In the genomic region with DNA sequence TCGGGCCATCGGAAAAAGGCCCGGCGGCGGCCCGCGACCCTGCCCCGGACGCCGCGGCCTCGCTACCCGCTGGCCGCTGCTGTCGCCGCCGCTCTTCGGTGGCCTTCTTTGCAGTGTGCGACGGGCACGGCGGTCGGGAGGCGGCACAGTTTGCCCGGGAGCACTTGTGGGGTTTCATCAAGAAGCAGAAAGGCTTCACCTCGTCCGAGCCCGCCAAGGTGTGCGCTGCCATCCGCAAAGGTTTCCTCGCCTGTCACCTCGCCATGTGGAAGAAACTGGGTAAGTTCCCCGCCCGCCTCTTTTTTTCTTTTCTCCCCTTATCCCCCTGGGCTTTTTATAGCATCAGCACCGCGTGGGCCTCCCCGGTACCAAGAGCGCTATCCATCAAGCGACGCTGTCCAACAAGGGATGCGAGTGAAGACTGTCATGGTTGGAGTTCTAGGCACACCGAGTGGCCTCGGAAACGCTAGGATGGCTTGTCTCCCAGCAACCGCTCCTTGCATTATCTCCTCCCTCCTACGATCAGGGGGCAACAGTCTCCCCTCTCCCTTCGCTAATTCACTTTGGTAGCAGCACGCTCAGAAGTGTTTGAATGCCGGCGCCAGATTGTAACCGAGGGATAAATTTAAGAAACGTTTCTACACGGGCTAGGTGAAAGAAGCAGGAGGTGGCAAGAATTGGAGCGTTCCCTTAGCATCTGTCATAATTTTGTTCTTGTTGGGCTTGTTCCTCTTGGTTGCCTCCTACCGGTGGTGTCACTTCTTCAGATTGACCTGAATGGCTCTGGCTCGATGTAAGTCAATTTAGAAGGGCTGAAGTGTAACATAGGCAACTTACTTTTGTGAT, we compare ENCODE assay signal across 8 mouse cellular contexts. TPM values are rescaled to one million over a fixed set of nuclear protein-coding genes. Genes with fewer than 3 reads are reported as not detected.
A peak's percentile ranks its signal among the peaks of the same experiment; 100 is the strongest.
DNase-seq lines count a peak whose midpoint lies in the region; ATAC-seq and TF ChIP-seq lines count a peak whose summit lies in the region.

No protein-coding gene starts in this region.

- H3K27ac ChIP-seq in embryonic facial prominence, embryonic 13.5 days, result peak overlapping the region; percentile 91
- peak overlapping the region; percentile 94 for H3K27ac ChIP-seq in heart, embryonic 10.5 days
- H3K27ac ChIP-seq in liver, embryonic 12.5 days, result peak overlapping the region; percentile 97
- peak overlapping the region; percentile 96 for H3K27ac ChIP-seq in stomach, postnatal 0 days (replicated peaks)

- no peak for TF ChIP-seq EP300 in stomach, postnatal 0 days (optimal IDR thresholded peaks at IDR 0.05)

- peak overlapping the region; percentile 78 for H3K4me2 ChIP-seq in embryonic facial prominence, embryonic 13.5 days
- H3K4me2 ChIP-seq in liver, embryonic 12.5 days, result peak overlapping the region; percentile 67
- peak overlapping the region; percentile 87 for H3K4me2 ChIP-seq in stomach, postnatal 0 days (replicated peaks; ENCODE audit: low read depth)

- peaks cover 15% of the 10 kb centered on the region for H3K4me1 ChIP-seq in embryonic facial prominence, embryonic 13.5 days
- peaks cover 15% of the 10 kb centered on the region; the same call in 1 of the 2 replicates for H3K4me1 ChIP-seq in heart, embryonic 10.5 days
- H3K4me1 ChIP-seq in liver, embryonic 12.5 days, result peaks cover 34% of the 10 kb centered on the region
- H3K4me1 ChIP-seq in stomach, postnatal 0 days (replicated peaks; ENCODE audit: control insufficient read depth, insufficient read depth), result 0 out of 2 replicates have a peak, but pooled peaks cover 2% of the 10 kb centered on the region

- H3K9me3 ChIP-seq in embryonic facial prominence, embryonic 13.5 days, result no peaks in the 10 kb centered on the region
- no peaks in the 10 kb centered on the region for H3K9me3 ChIP-seq in heart, embryonic 10.5 days
- H3K9me3 ChIP-seq in liver, embryonic 12.5 days (replicated peaks), result no peaks in the 10 kb centered on the region
- H3K9me3 ChIP-seq in stomach, postnatal 0 days (ENCODE audit: control insufficient read depth, low read length), result no peaks in the 10 kb centered on the region

- peak overlapping the region; percentile 95 for H3K4me3 ChIP-seq in embryonic facial prominence, embryonic 13.5 days
- H3K4me3 ChIP-seq in heart, embryonic 10.5 days, result peak overlapping the region; percentile 73
- peak overlapping the region; percentile 96 for H3K4me3 ChIP-seq in liver, embryonic 12.5 days
- H3K4me3 ChIP-seq in stomach, postnatal 0 days (ENCODE audit: low read depth, low read length), result peak overlapping the region; percentile 93

- WGBS in embryonic facial prominence, embryonic 13.5 days, result under 1% methylated on average over 56 of the region's 56 CpGs
- WGBS in heart, embryonic 10.5 days, result under 1% methylated on average over 56 of the region's 56 CpGs
- WGBS in liver, embryonic 12.5 days (ENCODE audit: insufficient replicate concordance), result under 1% methylated on average over 56 of the region's 56 CpGs
- under 1% methylated on average over 50 of the region's 56 CpGs for WGBS in stomach, postnatal 0 days

- H3K27me3 ChIP-seq in embryonic facial prominence, embryonic 13.5 days, result no peaks in the 10 kb centered on the region
- no peaks in the 10 kb centered on the region for H3K27me3 ChIP-seq in heart, embryonic 10.5 days (ENCODE audit: insufficient read depth, poor library complexity, severe bottlenecking)
- H3K27me3 ChIP-seq in liver, embryonic 12.5 days (replicated peaks), result no peaks in the 10 kb centered on the region
- H3K27me3 ChIP-seq in stomach, postnatal 0 days (ENCODE audit: control insufficient read depth, insufficient read depth, low read length), result no peaks in the 10 kb centered on the region

- TF ChIP-seq CTCF in stomach, postnatal 0 days (IDR thresholded peaks at IDR 0.05; ENCODE audit: low read depth), result peak; percentile 72

- peak; percentile 83 for DNase-seq in CD4-positive, CD25-positive, alpha-beta regulatory T cell, adult 2 months (ENCODE audit: low read depth, low spot score)
- peak; percentile 53 to 65 for DNase-seq in adrenal gland, postnatal 36 days
- DNase-seq in heart, embryonic 10.5 days (ENCODE audit: low spot score), result peak; percentile 81
- DNase-seq in kidney, adult 9 months, result peak; percentile 54
- peak; percentile 45 to 54 for DNase-seq in natural killer cell, adult 2 months (ENCODE audit: low spot score in 2 of 2)
- DNase-seq in stomach, postnatal 0 days (ENCODE audit: low spot score), result peak; percentile 48

- ATAC-seq in embryonic facial prominence, embryonic 13.5 days (ENCODE audit: insufficient number of reproducible peaks, insufficient read depth, low FRiP score, low TSS enrichment, low read depth), result peak; percentile 34; the same call in 1 of the 2 replicates
- peak; percentile 20; the same call in 1 of the 2 replicates for ATAC-seq in liver, embryonic 12.5 days
- peak; percentile 10; the same call in 1 of the 2 replicates for ATAC-seq in stomach, postnatal 0 days (ENCODE audit: low FRiP score, low TSS enrichment)

- peak overlapping the region; percentile 97 for H3K9ac ChIP-seq in embryonic facial prominence, embryonic 13.5 days
- H3K9ac ChIP-seq in liver, embryonic 12.5 days, result peak overlapping the region; percentile 98
- peak overlapping the region; percentile 92 for H3K9ac ChIP-seq in stomach, postnatal 0 days (ENCODE audit: low read length)

- peaks cover 11% of the 10 kb centered on the region for H3K36me3 ChIP-seq in embryonic facial prominence, embryonic 13.5 days
- H3K36me3 ChIP-seq in heart, embryonic 10.5 days, result peaks cover 17% of the 10 kb centered on the region
- H3K36me3 ChIP-seq in liver, embryonic 12.5 days, result peaks cover 29% of the 10 kb centered on the region
- H3K36me3 ChIP-seq in stomach, postnatal 0 days (ENCODE audit: control insufficient read depth, insufficient read depth, low read length), result no peaks in the 10 kb centered on the region

RNA-seq across cellular contexts. Expression of a gene that starts 0.8 kb away (rescaled TPM):
- total RNA-seq in adrenal gland, postnatal 36 days (2021), result 10 to 100 TPM; 16.2 to 16.6 TPM
- 17.2 and 19.5 TPM in 2 replicates for polyA plus RNA-seq in embryonic facial prominence, embryonic 13.5 days (2015; fragmentation: Nextera tagmentation; extraction: Ambion mirVana)
- 15.0 and 17.7 TPM in 2 replicates for polyA plus RNA-seq in heart, embryonic 10.5 days (2016; fragmentation: Nextera tagmentation; extraction: Ambion mirVana)
- polyA plus RNA-seq in liver, embryonic 12.5 days (2016; fragmentation: Nextera tagmentation; extraction: Ambion mirVana), result 25.9 and 26.1 TPM in 2 replicates
- polyA plus RNA-seq in stomach, postnatal 0 days (2015; fragmentation: Nextera tagmentation; extraction: Ambion mirVana), result 11.0 and 12.4 TPM in 2 replicates

RNA-seq across cellular contexts. Expression of a gene that starts 41.1 kb away (rescaled TPM):
- 10 to 100 TPM; 36.4 to 52.8 TPM for total RNA-seq in adrenal gland, postnatal 36 days (2021)
- 28.6 and 33.1 TPM in 2 replicates for polyA plus RNA-seq in embryonic facial prominence, embryonic 13.5 days (2015; fragmentation: Nextera tagmentation; extraction: Ambion mirVana)
- polyA plus RNA-seq in heart, embryonic 10.5 days (2016; fragmentation: Nextera tagmentation; extraction: Ambion mirVana), result 20.1 and 22.4 TPM in 2 replicates
- polyA plus RNA-seq in liver, embryonic 12.5 days (2016; fragmentation: Nextera tagmentation; extraction: Ambion mirVana), result 18.2 and 23.4 TPM in 2 replicates
- polyA plus RNA-seq in stomach, postnatal 0 days (2015; fragmentation: Nextera tagmentation; extraction: Ambion mirVana), result 16.5 and 20.4 TPM in 2 replicates

Comparison
In these comparisons a context has a peak if more than half of its experiments do, and no peak if none do; other contexts are left out.
1. Peak in every context shown above with its lines: DNase-seq, ATAC-seq, H3K4me3 ChIP-seq and H3K27ac ChIP-seq.